Mouse (Mus musculus) liver, embryonic 14.5 days (tissue): ENCODE results near the gene Olfr283.

Experiments used
- CTCF ChIP-seq: IDR thresholded peaks from 2 replicates; pipeline ENCODE4 v1.5.1; 2016; ENCODE audit warnings: antibody characterized with exemption, low read depth, control low read depth
- EP300 ChIP-seq: IDR thresholded peaks from 2 replicates; pipeline ENCODE4 v1.6.1; 2016; ENCODE audit warnings: antibody characterized with exemption, low read depth

- TF ChIP-seq EP300 (no peak), CTCF (no peak)
Observed at GRCm38 (mm10) chr15:98378209-98378608, 2.5 kb downstream of the Olfr283 start.
